Mouse (Mus musculus): ENCODE measurements around the gene Wt1.

DNA sequence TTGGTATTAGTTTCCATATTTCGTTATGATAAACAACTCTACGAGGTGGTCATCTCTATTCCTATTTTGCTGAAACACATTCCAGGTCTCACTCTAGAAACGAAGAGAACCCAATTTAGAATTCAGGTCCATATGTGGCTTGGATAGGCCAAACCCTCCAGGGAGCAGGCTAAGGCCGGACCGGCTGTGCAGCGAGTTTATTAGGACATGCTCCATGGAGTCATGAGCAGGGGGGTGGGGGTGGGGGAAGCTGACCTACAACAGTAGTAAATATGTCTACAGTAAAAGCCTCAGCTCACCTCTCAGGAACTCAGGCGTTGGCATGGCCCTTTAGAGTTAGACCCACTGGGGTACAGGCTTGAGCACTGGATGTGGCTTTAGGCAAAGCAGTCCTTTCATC, 49.2 kb upstream of the Wt1 start:
- no peak for TF ChIP-seq CTCF (IDR thresholded peaks at IDR 0.05; ENCODE audit: low read depth, low read length)
- no peak for TF ChIP-seq POLR2A (IDR thresholded peaks at IDR 0.05; ENCODE audit: borderline replicate concordance, low read depth, low read length)

Data from bone marrow macrophage, adult 2 months (primary cell).